Mouse (Mus musculus) spleen, postnatal 36 days (tissue): ENCODE data around the gene Tcf7l1.
A peak's percentile ranks its signal among the peaks of the same experiment; 100 is the strongest.
"Not testable (repeated sequence)": the region's sequence is repeated elsewhere in the genome, so short reads cannot be mapped to it uniquely, and the experiment has no call there.

Experiments
- DNase-seq, 2 experiments: peaks; one replicate each; pipeline ENCODE4 v3.0.0; 2022; ENCODE audit warnings: low spot score in 2 of 2, mixed read lengths in 1 of 2

The Tcf7l1 gene

GRCm38 (mm10) chr6:72788892-72789699 is at the start of gene Tcf7l1:
TSS of gene Tcf7l1 (minus strand) at chr6:72789254.
- peak; percentile 61 to 69 for DNase-seq

GRCm38 (mm10) chr6:72837756-72838155 is 48.7 kb upstream of the Tcf7l1 start:
- no peak for DNase-seq

DNA sequence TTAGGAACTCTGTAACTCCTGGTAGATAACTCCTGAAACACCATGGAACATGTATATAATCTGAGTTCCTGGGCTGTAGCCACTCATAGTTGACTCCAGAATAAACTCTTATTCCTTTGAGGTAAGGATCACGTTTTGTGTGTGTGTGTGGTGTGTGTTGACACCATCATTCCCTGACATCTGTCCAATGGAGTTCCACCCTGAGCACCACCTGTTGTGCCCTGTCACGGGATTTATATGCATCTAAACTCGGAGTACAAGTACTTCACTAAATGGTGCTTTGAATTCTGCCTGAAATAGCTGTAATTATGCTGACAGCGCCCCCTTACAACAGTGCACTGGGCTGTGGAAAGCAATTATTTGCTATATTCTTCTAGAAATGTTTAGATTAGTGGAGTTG is 45.5 kb upstream of the Tcf7l1 start:
- no peak for DNase-seq

DNA sequence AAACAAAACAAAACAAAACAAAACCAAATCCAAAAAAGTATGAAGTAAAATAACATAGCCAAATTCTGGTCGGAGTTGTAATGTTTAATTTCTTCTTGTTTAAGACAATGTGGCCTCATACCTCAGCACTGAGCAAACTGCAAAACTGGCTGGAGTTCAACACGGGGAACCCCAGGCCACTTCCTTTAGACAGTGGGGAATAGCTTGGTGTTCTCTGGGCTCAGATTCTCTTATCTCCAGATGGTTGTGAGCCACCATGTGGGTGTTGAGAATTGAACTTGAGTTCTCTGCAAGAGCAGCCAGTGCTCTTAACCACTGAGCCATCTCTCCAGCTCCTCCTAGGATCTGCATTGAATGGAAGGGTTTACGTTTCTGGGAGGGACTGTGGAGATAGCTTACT is 42.8 kb upstream of the Tcf7l1 start:
- DNase-seq = no peak

- peak; percentile 4 to 21 for DNase-seq
Observed at GRCm38 (mm10) chr6:72831276-72831675, 42.2 kb upstream of the Tcf7l1 start.

GRCm38 (mm10) chr6:72828857-72829256 is 39.8 kb upstream of the Tcf7l1 start:
- DNase-seq = no peak

DNA sequence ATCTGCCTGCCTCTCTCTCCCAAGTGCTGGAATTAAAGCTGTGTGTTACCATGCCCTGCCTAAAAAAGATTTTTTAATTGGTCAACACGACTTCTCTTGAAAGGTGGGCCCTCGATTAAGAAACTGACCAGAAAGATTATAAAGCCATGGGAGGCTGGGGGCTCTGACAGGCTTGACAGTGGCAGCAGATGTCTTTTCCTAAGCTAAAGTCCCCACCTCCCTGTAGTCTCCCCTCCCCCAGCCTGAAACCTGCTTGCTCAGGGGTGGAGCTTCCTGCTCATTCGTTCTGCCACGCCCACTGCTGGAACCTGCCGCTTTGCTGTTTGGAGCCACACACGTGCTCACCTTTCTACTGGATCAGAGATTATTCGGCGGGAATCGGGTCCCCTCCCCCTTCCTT is 39.0 kb upstream of the Tcf7l1 start:
- DNase-seq = not testable (repeated sequence)

GRCm38 (mm10) chr6:72825762-72826161 is 36.7 kb upstream of the Tcf7l1 start:
- DNase-seq = no peak

DNA sequence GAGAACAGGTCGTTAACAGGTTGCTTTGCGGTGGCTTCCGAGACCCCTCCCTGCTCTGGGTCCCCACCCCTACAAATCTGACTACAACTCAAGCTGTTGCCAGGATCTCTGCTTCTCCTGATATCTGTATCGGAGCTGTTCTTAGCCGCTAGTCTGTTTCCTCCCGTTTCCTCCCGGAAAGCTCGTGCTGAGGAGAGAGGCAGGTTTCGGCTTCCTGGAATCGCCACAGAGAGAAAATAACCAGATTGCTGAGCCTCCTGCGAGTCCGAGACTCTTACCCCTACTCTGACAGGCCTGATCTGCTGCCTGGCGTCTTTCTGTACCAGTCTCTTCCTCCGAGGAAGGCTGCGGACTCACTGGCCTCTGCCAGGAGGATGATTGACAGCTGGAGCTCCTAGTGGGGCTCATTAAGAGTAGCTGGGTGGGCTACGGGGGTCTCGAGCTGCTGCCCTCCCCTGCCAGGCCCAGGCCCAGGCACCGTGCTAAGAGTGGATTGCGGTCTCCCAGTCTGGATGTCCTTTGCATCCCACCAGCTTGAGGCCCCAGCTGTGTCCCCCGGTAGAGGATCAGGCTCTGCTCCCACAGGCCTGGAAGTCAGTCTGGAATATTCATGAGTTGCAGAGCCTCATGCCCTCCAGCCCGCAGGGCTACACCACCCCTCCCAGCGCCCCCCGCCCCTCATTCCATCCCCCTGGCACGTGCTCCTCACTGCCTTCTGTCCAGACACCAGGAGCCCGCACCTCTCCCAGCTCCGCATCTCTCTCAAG is 36.1 kb upstream of the Tcf7l1 start:
- DNase-seq = no peak

DNA sequence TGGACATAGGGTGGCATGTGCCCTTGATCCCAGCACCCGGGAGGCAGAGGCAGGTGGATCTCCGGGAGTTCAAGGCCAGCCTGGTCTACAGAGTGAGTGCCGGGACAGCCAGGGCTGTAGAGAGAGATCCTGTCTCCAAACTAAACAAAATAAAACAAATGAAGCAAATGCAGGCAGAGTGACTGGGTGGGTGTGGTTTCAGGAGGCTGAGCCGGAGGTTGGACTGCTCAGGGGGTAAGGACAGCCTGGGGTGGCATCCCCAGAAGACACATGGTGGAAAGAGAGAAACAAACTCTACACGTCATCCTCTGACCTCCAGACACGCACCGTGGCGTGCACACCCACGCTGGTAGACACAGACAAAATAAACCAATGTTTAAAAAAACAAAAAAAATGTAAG is 24.4 kb upstream of the Tcf7l1 start:
- DNase-seq = no peak

GRCm38 (mm10) chr6:72810248-72810647 is 21.2 kb upstream of the Tcf7l1 start:
- DNase-seq = no peak

DNA sequence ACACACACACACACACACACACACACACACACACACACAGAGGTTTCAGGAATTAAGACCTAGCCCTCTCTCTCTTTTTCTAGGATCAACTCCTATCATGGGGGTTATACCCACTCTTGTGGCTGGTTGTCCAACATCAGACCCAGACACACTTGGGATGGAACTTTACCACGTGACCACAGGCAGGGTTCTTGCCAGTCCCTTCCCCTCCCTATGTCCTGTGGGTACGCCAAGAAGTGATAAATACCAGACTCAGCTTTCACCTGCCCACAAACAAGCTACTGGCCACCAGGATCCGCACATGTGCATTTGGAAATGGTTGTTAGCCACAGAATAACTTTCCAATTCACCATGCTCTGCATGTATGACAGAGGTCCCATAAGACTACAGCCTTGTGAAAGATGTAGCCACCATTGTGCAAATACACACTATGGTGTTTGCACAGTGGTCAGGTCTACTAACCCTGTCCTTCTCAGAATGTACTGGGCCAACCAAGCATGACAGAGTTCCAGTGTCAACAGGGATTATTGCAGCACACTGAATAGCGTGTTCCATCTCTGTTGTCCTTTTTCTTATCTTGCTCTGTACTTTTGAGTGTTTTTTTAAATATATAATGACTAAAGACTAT is 20.6 kb upstream of the Tcf7l1 start:
- DNase-seq = no peak

DNA sequence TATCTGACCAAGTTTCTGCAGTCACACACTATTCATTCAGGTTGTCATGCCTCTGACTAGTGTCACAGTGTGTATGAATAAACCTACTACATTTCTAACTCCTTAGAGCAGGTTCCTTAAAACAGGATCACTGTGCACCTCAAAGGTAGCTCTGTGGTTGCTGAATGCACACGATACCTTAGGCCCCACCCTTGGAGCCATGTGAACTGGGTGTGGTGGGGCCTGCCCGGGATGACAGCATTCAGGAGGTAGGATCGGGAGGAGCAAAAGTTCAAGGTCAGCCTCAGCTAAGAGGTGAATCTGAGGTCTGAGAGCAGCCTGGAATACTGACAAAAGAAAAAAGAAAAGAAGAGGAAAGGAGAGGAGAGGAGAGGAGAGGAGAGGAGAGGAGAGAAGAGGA is 19.3 kb upstream of the Tcf7l1 start:
- no peak for DNase-seq

- no peak for DNase-seq
Observed at GRCm38 (mm10) chr6:72803669-72804068, 14.6 kb upstream of the Tcf7l1 start.

GRCm38 (mm10) chr6:72802119-72802518 is 13.1 kb upstream of the Tcf7l1 start:
- DNase-seq = no peak

DNA sequence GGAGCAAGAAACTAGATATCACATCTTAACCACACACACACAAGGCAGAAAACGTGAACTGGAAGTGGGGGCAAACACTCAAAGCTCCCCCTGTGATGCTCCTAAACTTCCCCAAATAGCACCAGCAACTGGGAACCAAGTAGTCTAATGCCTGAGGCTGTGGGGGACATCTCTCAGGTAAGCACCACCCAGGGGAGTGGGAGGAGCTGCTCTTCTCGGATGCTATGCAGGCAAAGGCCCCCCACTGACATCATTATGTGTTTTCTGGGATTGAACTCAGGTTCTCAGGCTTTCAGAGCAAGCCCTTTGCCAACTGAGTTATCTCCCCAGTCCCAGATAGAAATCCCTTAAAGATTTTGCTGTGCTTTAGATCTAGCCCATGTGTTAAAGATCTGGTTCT is 11.6 kb upstream of the Tcf7l1 start:
- no peak for DNase-seq

GRCm38 (mm10) chr6:72797763-72798162 is 8.7 kb upstream of the Tcf7l1 start:
- no peak for DNase-seq

- DNase-seq = no peak
Observed at GRCm38 (mm10) chr6:72795444-72795843, 6.4 kb upstream of the Tcf7l1 start.

DNA sequence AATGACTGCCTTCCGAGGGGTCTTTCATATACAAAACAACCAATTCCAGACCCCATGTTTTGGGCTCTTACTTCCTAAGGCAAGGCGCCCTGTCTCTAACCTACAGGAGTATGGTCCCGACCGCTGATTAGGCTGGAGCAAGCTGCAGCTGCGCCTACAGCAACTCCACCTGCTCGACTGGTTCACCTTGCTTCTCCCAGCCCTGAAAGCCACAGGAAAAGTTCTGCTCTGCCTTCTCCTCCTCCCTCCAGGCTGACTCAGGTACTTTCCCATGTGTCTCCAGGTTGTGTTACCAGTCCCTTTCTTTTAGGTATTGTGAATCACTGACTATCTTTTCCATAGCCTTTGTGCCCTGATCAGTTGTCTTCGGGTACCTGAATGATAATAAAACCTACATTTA is 5.8 kb upstream of the Tcf7l1 start:
- DNase-seq = no peak

- no peak for DNase-seq
Observed at GRCm38 (mm10) chr6:72792641-72793040, 3.6 kb upstream of the Tcf7l1 start.

DNA sequence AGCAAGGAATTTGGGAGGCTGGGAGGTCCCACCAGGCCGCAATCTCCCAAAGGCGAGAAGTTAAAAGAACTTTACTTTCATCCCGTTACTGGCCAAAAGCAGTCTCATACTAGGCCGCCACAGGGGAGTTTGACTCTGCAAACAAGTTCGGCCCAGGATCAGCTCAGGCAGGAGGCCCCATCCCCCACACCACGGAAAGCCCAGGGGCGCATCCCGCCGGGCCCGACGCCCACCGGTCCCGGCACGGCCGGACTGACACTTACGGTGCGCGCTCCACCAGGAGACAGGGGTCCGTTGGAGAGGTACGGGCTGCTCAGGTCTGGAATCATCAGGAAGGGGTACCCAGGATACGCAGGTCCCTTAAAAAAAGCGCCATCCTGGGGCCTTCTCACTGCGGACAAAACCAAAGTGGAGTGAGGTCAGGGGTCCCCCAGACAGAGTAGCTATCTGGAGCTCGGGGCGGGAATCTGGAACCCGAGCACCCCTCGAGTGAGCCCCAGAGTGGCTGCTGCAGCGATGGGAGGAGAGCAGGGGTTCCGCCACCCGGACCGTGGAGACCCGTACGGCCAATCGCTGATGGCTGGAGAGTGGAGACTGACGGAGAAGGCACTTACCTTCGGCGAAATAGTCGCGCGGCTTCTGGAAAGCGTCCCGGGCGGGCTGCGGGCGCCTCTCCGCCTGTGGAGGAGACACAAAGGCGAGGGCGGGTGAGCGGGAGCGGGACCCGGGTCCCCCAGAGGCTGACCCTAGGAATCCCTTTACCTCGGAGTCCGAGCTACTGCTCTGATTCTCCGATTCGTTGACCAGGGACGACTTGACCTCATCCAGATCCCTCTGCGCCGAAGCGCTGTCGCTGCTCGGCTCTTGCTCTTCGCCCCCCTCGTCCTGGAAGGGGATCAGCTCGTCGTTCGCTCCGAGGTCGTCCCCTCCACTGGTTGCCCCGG is 834 bp downstream of the Tcf7l1 start:
- peak in 1 of 2 experiments; percentile 3 for DNase-seq
